Mouse (Mus musculus): ENCODE data around the gene Cdca5.

The Cdca5 gene

DNA sequence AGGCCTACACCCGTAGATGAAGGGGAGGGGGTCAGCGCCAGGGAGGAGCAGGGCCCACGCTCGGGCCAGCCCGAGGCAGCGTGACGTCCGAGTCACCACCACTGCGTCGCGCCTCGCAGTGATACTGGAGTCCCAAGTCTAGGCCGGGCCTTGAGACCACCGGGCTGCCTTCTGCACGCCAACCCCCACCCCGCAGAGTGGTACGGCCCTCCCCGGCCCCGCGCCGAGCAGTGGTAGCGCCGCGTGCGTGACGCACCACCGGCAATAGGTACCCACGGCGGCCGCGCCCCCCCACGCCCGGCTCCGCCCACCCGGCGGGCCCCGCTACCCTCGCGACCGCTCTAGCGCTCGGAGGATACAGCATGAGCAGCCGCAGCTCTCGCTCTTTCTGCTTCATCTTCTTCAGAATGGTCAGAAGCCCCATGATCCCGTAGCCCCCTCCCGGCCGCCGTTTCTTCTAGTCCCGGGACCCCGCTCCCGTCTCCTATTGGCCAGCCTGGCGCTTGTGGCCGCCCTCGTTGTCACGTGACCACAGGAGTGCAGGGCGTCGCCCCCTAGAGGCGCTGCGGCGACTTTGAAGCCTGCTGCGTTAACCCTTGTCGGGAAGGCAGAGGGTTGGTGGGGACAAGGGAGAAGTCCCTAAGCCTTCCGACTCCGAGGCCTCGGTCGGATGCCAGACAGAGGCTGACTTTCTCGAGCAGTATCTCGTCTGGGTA lies 56.1 kb downstream of the Cdca5 start, which contains the start of gene Batf2:
Gene Batf2, plus strand, starts transcription at position 306 of the 716 bp plus-strand sequence.
- DNase-seq (ENCODE audit: low read depth, low spot score) = peak; percentile 93

DNA sequence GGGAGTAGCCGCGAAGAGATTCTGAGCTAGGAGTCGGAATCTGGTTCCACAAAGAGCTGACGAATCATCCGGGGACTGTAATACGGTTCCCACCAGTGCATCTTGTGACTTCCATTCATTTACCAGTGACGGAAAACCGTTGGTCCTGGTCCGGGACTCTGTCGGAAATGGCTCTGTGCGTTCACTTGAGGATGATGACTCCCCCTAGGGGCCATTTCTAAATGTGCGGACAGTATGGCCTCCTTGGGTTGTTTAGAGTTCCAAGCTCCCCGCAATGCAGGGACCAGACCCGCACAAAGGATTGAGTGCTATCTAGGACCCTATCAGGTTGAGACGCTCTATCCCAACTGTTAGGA lies 56.6 kb downstream of the Cdca5 start, which contains the start of gene Arl2:
Gene Arl2, minus strand, starts transcription at position 155 of the 356 bp plus-strand sequence.
- DNase-seq (ENCODE audit: low read depth, low spot score) = peak; percentile 81
